Mouse (Mus musculus) CD4-positive, CD25-positive, alpha-beta regulatory T cell, adult 4 months (primary cell): ENCODE measurements around the gene Trim27. TPM values are rescaled to one million over a fixed set of nuclear protein-coding genes. Genes with fewer than 3 reads are reported as not detected.
A peak's percentile ranks its signal among the peaks of the same experiment; 100 is the strongest.

Source experiments
- ATAC-seq: one replicate; pipeline ENCODE4 v1.8.0; 2017
- polyA plus RNA-seq, 2 experiments: library from polyadenylated mRNA; unstranded; fragments of 100-300 nt; shearing (Covaris generic); gene quantifications; one replicate each; pipeline ENCODE4 v1.2.1; 2017

Gene Trim27
- polyA plus RNA-seq, result 10 to 100 TPM; 10.5 to 13.5 TPM

- ATAC-seq, result peak; percentile 35
Observed at GRCm38 (mm10) chr13:21179367-21179723, at the start of gene Trim27. Trim27 (plus strand) TSS chr13:21179445.

- no peak for ATAC-seq
Observed at GRCm38 (mm10) chr13:21142421-21142820, 36.8 kb upstream of the Trim27 start.

GRCm38 (mm10) chr13:21145767-21146166 lies 33.5 kb upstream of the Trim27 start, which contains the start of gene Olfr1368:
Olfr1368 (minus strand) TSS chr13:21145867.
- ATAC-seq, result no peak

GRCm38 (mm10) chr13:21155888-21156287 lies 23.4 kb upstream of the Trim27 start:
- ATAC-seq, result no peak

GRCm38 (mm10) chr13:21158071-21158470 lies 21.2 kb upstream of the Trim27 start:
- ATAC-seq, result no peak

GRCm38 (mm10) chr13:21158785-21159474 lies 20.3 kb upstream of the Trim27 start:
- ATAC-seq, result peak; percentile 56

- ATAC-seq, result peak; percentile 18
Observed at GRCm38 (mm10) chr13:21159475-21159819, 19.8 kb upstream of the Trim27 start.

GRCm38 (mm10) chr13:21160041-21160511 lies 19.2 kb upstream of the Trim27 start:
- no peak for ATAC-seq

GRCm38 (mm10) chr13:21160657-21161590 lies 18.3 kb upstream of the Trim27 start:
- ATAC-seq, result peak; percentile 74

GRCm38 (mm10) chr13:21161591-21161990 lies 17.7 kb upstream of the Trim27 start:
- peak; percentile 2 for ATAC-seq

GRCm38 (mm10) chr13:21162591-21162990 lies 16.7 kb upstream of the Trim27 start:
- ATAC-seq, result no peak

GRCm38 (mm10) chr13:21166936-21167909 lies 12.0 kb upstream of the Trim27 start:
- ATAC-seq, result peak; percentile 48

- ATAC-seq, result peak; percentile 22
Observed at GRCm38 (mm10) chr13:21167910-21168300, 11.3 kb upstream of the Trim27 start.

GRCm38 (mm10) chr13:21168371-21169011 lies 10.8 kb upstream of the Trim27 start:
- ATAC-seq, result no peak

GRCm38 (mm10) chr13:21169121-21169656 lies 10.1 kb upstream of the Trim27 start:
- no peak for ATAC-seq

- peak; percentile 63 for ATAC-seq
Observed at GRCm38 (mm10) chr13:21169657-21170430, 9.4 kb upstream of the Trim27 start.

GRCm38 (mm10) chr13:21170431-21171155 lies 8.7 kb upstream of the Trim27 start:
- ATAC-seq, result no peak

GRCm38 (mm10) chr13:21171156-21171530 lies 8.1 kb upstream of the Trim27 start:
- ATAC-seq, result no peak

GRCm38 (mm10) chr13:21171600-21172150 lies 7.6 kb upstream of the Trim27 start:
- no peak for ATAC-seq
